Mouse (Mus musculus) central nervous system, embryonic 18 days (tissue): ENCODE measurements around the gene Gm17428. TPM values are rescaled to one million over a fixed set of nuclear protein-coding genes. Genes with fewer than 3 reads are reported as not detected.

Experiments
- polyA plus RNA-seq: library from polyadenylated mRNA; depleted of rRNA; stranded (reverse); fragments of >200 nt; gene quantifications from 2 replicates; pipeline ENCODE4 v1.2.3, GENCODE M21; 2012; rRNA removed

The Gm17428 gene
- not detected in 2 replicates for polyA plus RNA-seq

GRCm38 (mm10) chr14:54976633-54977032, at the start of gene Gm17428:
Gene Gm17428, plus strand, starts transcription at chr14:54976933.

DNA sequence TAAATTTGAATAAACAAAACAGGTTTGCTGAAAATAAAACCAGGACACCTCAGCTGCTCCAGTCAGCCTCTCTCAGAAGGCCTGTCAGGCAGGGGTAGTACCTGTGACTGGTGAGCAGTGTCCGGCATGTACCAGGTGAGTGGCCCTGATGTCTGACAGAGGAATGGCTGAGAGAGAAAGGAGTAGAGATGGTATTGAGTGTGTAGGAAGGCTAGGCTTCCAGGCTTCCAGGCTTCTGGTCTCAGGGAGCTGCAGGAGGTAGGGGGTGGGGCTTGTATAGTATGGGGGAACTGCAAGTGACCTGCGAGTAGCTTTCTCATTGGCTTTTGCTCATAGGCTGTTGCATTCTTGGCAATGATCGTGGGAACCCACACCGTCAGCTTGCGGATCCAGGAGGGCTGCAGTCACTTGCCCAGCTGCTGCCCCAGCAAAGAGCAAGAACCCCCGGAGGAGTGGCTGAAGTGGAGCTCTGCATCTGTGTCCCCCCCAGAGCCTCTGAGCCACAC, 44.0 kb upstream of the Gm17428 start, which contains the start of gene Il25:
Gene Il25 (plus strand): TSS at position 51 of the 506 bp plus-strand sequence.

GRCm38 (mm10) chr14:54935904-54936830, 40.6 kb upstream of the Gm17428 start, which contains the start of gene Cmtm5:
Gene Cmtm5, plus strand, starts transcription at chr14:54936261.

GRCm38 (mm10) chr14:54966320-54966977, 10.3 kb upstream of the Gm17428 start, which contains the start of gene Myh6:
Gene Myh6, minus strand, starts transcription at chr14:54966927.

GRCm38 (mm10) chr14:54994136-54994868, 17.6 kb downstream of the Gm17428 start, which contains the start of gene Myh7:
Gene Myh7, minus strand, starts transcription at chr14:54994626.

GRCm38 (mm10) chr14:55014991-55015766, 38.4 kb downstream of the Gm17428 start, which contains the start of gene Ngdn:
Gene Ngdn, plus strand, starts transcription at chr14:55015454.

Other genes starting within 250 kb of the Gm17428 start
- gene Slc7a8, start 195.0 kb upstream of the Gm17428 start, polyA plus RNA-seq: 14.4 and 15.7 TPM in 2 replicates
- gene Rnf212b, start 162.8 kb upstream of the Gm17428 start, polyA plus RNA-seq: 0.08 TPM in 1 of 2 replicates, not detected in the other
- gene Homez, start 106.0 kb upstream of the Gm17428 start, polyA plus RNA-seq: 6.2 and 8.5 TPM in 2 replicates
- 25.1 and 26.0 TPM in 2 replicates for gene Ppp1r3e, start 99.4 kb upstream of the Gm17428 start, polyA plus RNA-seq
- gene Bcl2l2, start 93.6 kb upstream of the Gm17428 start, polyA plus RNA-seq: 44.3 and 49.5 TPM in 2 replicates
- gene Gm20521, start 93.5 kb upstream of the Gm17428 start, polyA plus RNA-seq: 0.26 and 0.39 TPM in 2 replicates
- gene Pabpn1, start 84.4 kb upstream of the Gm17428 start, polyA plus RNA-seq: 602 and 626 TPM in 2 replicates
- 621 and 624 TPM in 2 replicates for gene Slc22a17, start 63.8 kb upstream of the Gm17428 start, polyA plus RNA-seq
- gene Efs, start 50.8 kb upstream of the Gm17428 start, polyA plus RNA-seq: 18.4 and 20.5 TPM in 2 replicates
- gene Il25, start 44.2 kb upstream of the Gm17428 start, polyA plus RNA-seq: 0.17 and 0.33 TPM in 2 replicates
- gene Cmtm5, start 40.7 kb upstream of the Gm17428 start, polyA plus RNA-seq: 13.8 and 16.4 TPM in 2 replicates
- 0.12 and 0.34 TPM in 2 replicates for gene Myh6, start 10.0 kb upstream of the Gm17428 start, polyA plus RNA-seq
- gene Myh7, start 17.7 kb downstream of the Gm17428 start, polyA plus RNA-seq: 9.7 and 15.0 TPM in 2 replicates
- gene Ngdn, start 38.5 kb downstream of the Gm17428 start, polyA plus RNA-seq: 45.2 and 47.4 TPM in 2 replicates
- gene Zfhx2, start 115.4 kb downstream of the Gm17428 start, polyA plus RNA-seq: 8.5 and 9.9 TPM in 2 replicates
- gene Thtpa, start 117.9 kb downstream of the Gm17428 start, polyA plus RNA-seq: 18.8 and 20.8 TPM in 2 replicates
- 20.4 and 21.0 TPM in 2 replicates for gene Ap1g2, start 129.7 kb downstream of the Gm17428 start, polyA plus RNA-seq
- 221 and 240 TPM in 2 replicates for gene Jph4, start 140.0 kb downstream of the Gm17428 start, polyA plus RNA-seq
- 0.25 and 0.83 TPM in 2 replicates for gene Dhrs2, start 245.1 kb downstream of the Gm17428 start, polyA plus RNA-seq